Mouse (Mus musculus) testis, adult 2 months (tissue): ENCODE data around the gene Gba2. TPM values are rescaled to one million over a fixed set of nuclear protein-coding genes. Genes with fewer than 3 reads are reported as not detected.

Experiments
- H3K27ac ChIP-seq: fragments of 200-500 bp; 2 replicates; pipeline ENCODE4 v1.5.1; 2012; ENCODE audit warnings: low read depth, low read length; ENCODE audit not compliant: control insufficient read depth, insufficient read depth
- H3K27me3 ChIP-seq: fragments of 200-500 bp; 2 replicates; pipeline ENCODE4 v1.6.1; 2012; ENCODE audit warnings: mild to moderate bottlenecking, low read length, moderate library complexity; ENCODE audit not compliant: control insufficient read depth, insufficient read depth
- H3K36me3 ChIP-seq: fragments of 200-500 bp; 2 replicates; pipeline ENCODE4 v1.6.1; 2012; ENCODE audit warnings: mild to moderate bottlenecking, low read length; ENCODE audit not compliant: control insufficient read depth, insufficient read depth
- H3K4me1 ChIP-seq: fragments of 200-500 bp; 2 replicates; pipeline ENCODE4 v1.6.1; 2012; ENCODE audit warnings: low read length; ENCODE audit not compliant: control insufficient read depth, insufficient read depth
- H3K4me3 ChIP-seq: fragments of 200-500 bp; 2 replicates; pipeline ENCODE4 v1.5.1; 2012; ENCODE audit warnings: low read depth, mild to moderate bottlenecking, low read length, moderate library complexity, mixed read lengths; ENCODE audit not compliant: control insufficient read depth
- CTCF ChIP-seq: fragments of 200-500 bp; IDR thresholded peaks from 2 replicates; pipeline ENCODE4 v1.5.1; 2012; ENCODE audit warnings: low read depth, mild to moderate bottlenecking, inconsistent platforms, low read length, moderate library complexity; ENCODE audit not compliant: control insufficient read depth, insufficient read depth, insufficient replicate concordance
- POLR2A ChIP-seq: fragments of 200-500 bp; IDR thresholded peaks from 2 replicates; pipeline ENCODE4 v1.6.1; 2012; ENCODE audit warnings: low read depth, mild to moderate bottlenecking, inconsistent platforms, low read length, moderate library complexity; ENCODE audit not compliant: control insufficient read depth
- polyA plus RNA-seq: library from polyadenylated mRNA; depleted of rRNA; stranded (reverse); fragments of >200 nt; gene quantifications from 2 replicates; pipeline ENCODE4 v1.2.3, GENCODE M21; 2012

Gene Gba2
- polyA plus RNA-seq, 1 experiment = 61.0 TPM

DNA sequence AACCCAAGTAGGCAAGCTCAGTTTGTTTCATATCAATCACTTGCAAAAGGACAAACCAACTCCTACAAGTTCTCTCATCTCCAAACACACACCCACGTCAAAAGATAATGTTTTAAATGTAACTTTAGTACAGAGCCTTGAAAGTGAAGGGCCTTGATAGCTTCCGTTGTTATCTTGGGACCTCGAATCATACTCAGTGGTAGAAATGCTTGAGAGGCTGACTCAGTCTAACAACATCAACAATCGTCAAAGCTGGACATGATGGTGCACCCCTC is 15.1 kb downstream of the Gba2 start:
- Histone ChIP-seq H3K27ac (no peak overlapping the region), H3K4me1 (peaks cover 13% of the 10 kb centered on the region), H3K27me3 (no peaks in the 10 kb centered on the region), H3K36me3 (no peaks in the 10 kb centered on the region; the same call in 1 of the 2 replicates), H3K4me3 (peak overlapping the region; percentile 85)
- TF ChIP-seq POLR2A (no peak), CTCF (no peak)

DNA sequence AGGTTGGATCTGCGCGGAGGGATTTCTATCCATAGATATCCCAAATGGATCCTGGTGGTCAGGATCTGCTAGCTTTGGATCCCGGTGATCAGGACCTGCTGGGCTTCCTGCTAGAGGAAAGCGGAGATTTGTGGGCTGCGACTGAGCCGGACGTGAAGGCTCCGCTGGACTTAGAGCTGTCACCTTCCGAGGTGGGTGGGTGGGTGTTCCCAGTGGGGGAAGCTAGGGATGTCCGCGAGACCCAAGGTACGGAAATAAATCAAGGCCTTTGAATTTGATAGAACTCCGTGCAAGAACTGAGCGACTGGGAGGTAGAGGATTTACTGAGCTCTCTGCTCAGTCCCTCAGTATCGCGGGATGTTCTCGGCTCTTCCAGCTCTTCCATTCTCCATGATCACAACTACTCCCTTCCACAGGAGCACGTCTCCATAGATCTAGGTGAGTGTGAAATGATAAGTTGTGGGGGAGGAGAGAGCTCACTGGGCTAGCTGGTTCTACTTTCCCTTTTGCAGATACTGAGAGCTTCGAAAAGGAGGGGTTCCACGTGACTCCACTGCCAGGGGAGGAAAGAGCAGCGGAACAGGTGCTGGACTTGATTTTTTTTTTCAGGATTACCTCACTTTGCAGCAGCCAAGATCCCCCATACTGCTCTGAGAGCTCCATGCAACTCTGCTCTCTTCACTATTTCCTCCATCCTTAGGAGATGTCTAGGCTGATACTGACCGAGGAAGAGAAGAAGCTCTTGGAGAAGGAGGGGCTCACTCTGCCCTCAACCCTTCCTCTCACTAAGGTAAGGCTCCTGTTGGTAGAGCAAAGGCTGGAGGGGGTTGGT is 15.7 kb downstream of the Gba2 start:
- no peaks in the 10 kb centered on the region; the same call in 1 of the 2 replicates for H3K36me3 ChIP-seq
- peak overlapping the region; percentile 58 for H3K27ac ChIP-seq

GRCm38 (mm10) chr4:43561997-43562768 is 16.5 kb downstream of the Gba2 start, which contains the start of the genes Creb3 and Tln1:
Gene Creb3, plus strand, starts transcription at chr4:43562332.
Gene Tln1, minus strand, starts transcription at chr4:43562691.
- Histone ChIP-seq H3K27me3 (no peaks in the 10 kb centered on the region), H3K36me3 (no peaks in the 10 kb centered on the region; the same call in 1 of the 2 replicates), H3K4me3 (peak within 1 kb of the TSS; percentile 85), H3K4me1 (peaks cover 13% of the 10 kb centered on the region), H3K27ac (peak within 1 kb of the TSS; percentile 84)
- TF ChIP-seq POLR2A (peak; percentile 60), CTCF (no peak)

More for the DNA sequence above, 15.7 kb downstream of the Gba2 start:
- TF ChIP-seq CTCF (no peak), POLR2A (no peak)
- H3K4me1 ChIP-seq = peaks cover 13% of the 10 kb centered on the region
- H3K27me3 ChIP-seq = no peaks in the 10 kb centered on the region
- peak overlapping the region; percentile 85 for H3K4me3 ChIP-seq

DNA sequence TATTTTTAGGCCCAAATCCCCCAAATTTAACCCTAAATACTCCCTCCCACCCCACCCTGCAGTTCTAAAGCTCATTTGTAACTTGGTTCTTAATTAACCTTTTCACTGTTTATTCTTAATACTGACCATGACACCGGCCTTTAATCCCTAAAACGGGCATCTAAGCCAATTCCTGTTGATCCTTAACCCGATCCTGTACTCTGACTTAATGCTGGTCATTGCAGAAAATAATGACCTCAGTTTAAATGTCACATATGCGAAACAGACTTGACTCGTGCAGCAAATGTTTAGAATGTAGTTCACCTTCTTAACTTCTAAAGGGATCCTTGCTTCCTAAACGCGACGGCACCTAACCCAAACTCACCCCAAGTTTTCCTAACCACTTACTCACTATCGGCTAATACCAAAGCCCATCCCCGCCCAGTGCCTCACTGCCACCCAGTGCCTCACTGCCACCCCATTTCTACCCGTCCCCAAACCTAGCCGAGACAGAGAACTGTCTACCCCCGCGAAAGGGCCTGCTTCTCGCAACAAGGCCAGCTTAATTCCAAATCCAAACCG is 17.2 kb downstream of the Gba2 start:
- no peak for TF ChIP-seq POLR2A
- Histone ChIP-seq H3K4me3 (peak overlapping the region; percentile 85), H3K4me1 (peaks cover 13% of the 10 kb centered on the region), H3K27ac (peak overlapping the region; percentile 84), H3K27me3 (no peaks in the 10 kb centered on the region), H3K36me3 (no peaks in the 10 kb centered on the region; the same call in 1 of the 2 replicates)

DNA sequence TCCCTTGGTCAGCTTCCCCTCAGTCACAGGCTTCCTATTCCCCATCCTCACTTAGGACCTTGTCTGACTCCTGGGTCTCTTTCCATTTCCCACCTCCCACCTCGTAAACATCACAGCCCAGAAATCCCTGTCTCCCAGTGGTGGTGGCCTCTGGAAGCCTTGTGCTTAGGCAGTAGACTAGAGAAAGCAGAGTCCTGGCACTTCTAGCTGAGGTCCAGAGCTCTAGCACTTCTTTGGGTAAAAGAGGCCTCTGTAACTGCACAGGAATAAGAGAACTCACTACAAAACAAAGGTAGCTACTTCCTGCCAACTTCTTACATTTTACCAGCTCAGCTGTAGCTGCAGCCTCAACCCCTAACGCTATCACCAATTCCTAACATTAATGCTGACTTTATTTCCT is 17.7 kb downstream of the Gba2 start:
- no peak for TF ChIP-seq CTCF
- no peak for TF ChIP-seq POLR2A
- Histone ChIP-seq H3K4me1 (peaks cover 13% of the 10 kb centered on the region), H3K27me3 (no peaks in the 10 kb centered on the region), H3K36me3 (no peaks in the 10 kb centered on the region; the same call in none of the 2 replicates), H3K4me3 (peak overlapping the region; percentile 1), H3K27ac (no peak overlapping the region)

- Histone ChIP-seq H3K36me3 (peaks cover 2% of the 10 kb centered on the region), H3K27me3 (no peaks in the 10 kb centered on the region), H3K4me1 (peaks cover 13% of the 10 kb centered on the region), H3K27ac (peak overlapping the region; percentile 35; the same call in 1 of the 2 replicates), H3K4me3 (no peak overlapping the region)
- TF ChIP-seq CTCF = no peak
- no peak for TF ChIP-seq POLR2A
These were observed 18.4 kb downstream of the Gba2 start for GRCm38 (mm10) chr4:43560243-43560611.

- TF ChIP-seq CTCF (no peak), POLR2A (no peak)
- peak overlapping the region; percentile 35; the same call in 1 of the 2 replicates for H3K27ac ChIP-seq
- H3K36me3 ChIP-seq = peaks cover 2% of the 10 kb centered on the region
- peaks cover 13% of the 10 kb centered on the region for H3K4me1 ChIP-seq
- no peaks in the 10 kb centered on the region for H3K27me3 ChIP-seq
- no peak overlapping the region for H3K4me3 ChIP-seq
These were observed 19.0 kb downstream of the Gba2 start for GRCm38 (mm10) chr4:43559519-43560242.
